Mouse (Mus musculus) testis, postnatal 10 days (tissue): ENCODE results near the gene Olfr495.

Source experiments
- DNase-seq: peaks from one replicate; pipeline ENCODE4 v3.0.0; 2021; ENCODE audit warnings: low spot score

Gene Olfr495

GRCm38 (mm10) chr7:108392867-108393266 is at the start of gene Olfr495:
Gene Olfr495, plus strand, starts transcription at chr7:108393167.
- DNase-seq = no peak

- no peak for DNase-seq
These were observed 46.1 kb upstream of the Olfr495 start, which contains the start of gene Olfr493 for GRCm38 (mm10) chr7:108346879-108347278. Gene Olfr493, minus strand, starts transcription at chr7:108346979.

GRCm38 (mm10) chr7:108365035-108365434 is 27.9 kb upstream of the Olfr495 start, which contains the start of gene Olfr494:
Gene Olfr494, plus strand, starts transcription at chr7:108365335.
- no peak for DNase-seq

GRCm38 (mm10) chr7:108420121-108420520 is 27.2 kb downstream of the Olfr495 start, which contains the start of gene Olfr497:
Gene Olfr497, plus strand, starts transcription at chr7:108420421.
- no peak for DNase-seq
